ENCODE assay signal across 19 mouse cellular contexts in genomic region chr17:11514032-11514761, GRCm38 (mm10).
A peak's percentile ranks its signal among the peaks of the same experiment; 100 is the strongest.
DNase-seq lines count a peak whose midpoint lies in the region; ATAC-seq and TF ChIP-seq lines count a peak whose summit lies in the region.
"Had no signal": no experiment of that assay in that cellular context is flagged by ENCODE, and none has a peak within 500 bp of the region (broad histone marks: within the 10 kb centered on the region; RNA-seq: fewer than 3 reads in every experiment).

No protein-coding gene starts in this region.

- WGBS in hindbrain, embryonic 15.5 days = 49% methylated on average over 8 of the region's 8 CpGs
- 52% methylated on average over 8 of the region's 8 CpGs for WGBS in hindbrain, embryonic 11.5 days
- WGBS in liver, adult 2 months = 49% methylated on average over 8 of the region's 8 CpGs
- WGBS in liver, embryonic 12.5 days (ENCODE audit: insufficient replicate concordance) = 39% methylated on average over 8 of the region's 8 CpGs

- H3K36me3 ChIP-seq in hindbrain, embryonic 15.5 days = no peaks in the 10 kb centered on the region
- no peaks in the 10 kb centered on the region for H3K36me3 ChIP-seq in hindbrain, embryonic 11.5 days (ENCODE audit: control insufficient read depth, insufficient read depth, low read length)
- H3K36me3 ChIP-seq in liver, adult 2 months (ENCODE audit: control insufficient read depth, insufficient read depth, low read length) = no peaks in the 10 kb centered on the region
- no peaks in the 10 kb centered on the region for H3K36me3 ChIP-seq in liver, embryonic 12.5 days
- H3K36me3 ChIP-seq: midbrain, embryonic 15.5 days had no signal

- no peaks in the 10 kb centered on the region for H3K79me2 ChIP-seq in liver, adult 2 months (ENCODE audit: control insufficient read depth, insufficient read depth, low read length)

- 0 out of 2 replicates have a peak overlapping the region, but pooled peaks have one; percentile 15 for H3K27ac ChIP-seq in hindbrain, embryonic 15.5 days (replicated peaks)
- no peak overlapping the region for H3K27ac ChIP-seq in hindbrain, embryonic 11.5 days (ENCODE audit: low read depth, low read length)
- no peak overlapping the region for H3K27ac ChIP-seq in liver, adult 2 months (replicated peaks; ENCODE audit: insufficient read depth, low read depth, low read length)
- H3K27ac ChIP-seq in liver, embryonic 12.5 days = no peak overlapping the region
- H3K27ac ChIP-seq: forebrain, embryonic 13.5 days; midbrain, embryonic 15.5 days; stomach, postnatal 0 days had no signal

- no peak overlapping the region for H3K9ac ChIP-seq in hindbrain, embryonic 15.5 days
- H3K9ac ChIP-seq in hindbrain, embryonic 11.5 days (ENCODE audit: low read depth, low read length) = no peak overlapping the region
- H3K9ac ChIP-seq in liver, adult 2 months (ENCODE audit: low read depth, low read length) = no peak overlapping the region
- H3K9ac ChIP-seq in liver, embryonic 12.5 days = no peak overlapping the region
- H3K9ac ChIP-seq: forebrain, embryonic 13.5 days; midbrain, embryonic 15.5 days had no signal

- peaks cover 4% of the 10 kb centered on the region; the same call in 1 of the 2 replicates for H3K4me1 ChIP-seq in hindbrain, embryonic 15.5 days (replicated peaks)
- H3K4me1 ChIP-seq in hindbrain, embryonic 11.5 days (replicated peaks; ENCODE audit: control insufficient read depth, insufficient read depth, low read length) = no peaks in the 10 kb centered on the region
- H3K4me1 ChIP-seq in liver, adult 2 months (ENCODE audit: control insufficient read depth, insufficient read depth, low read length) = no peaks in the 10 kb centered on the region
- no peaks in the 10 kb centered on the region for H3K4me1 ChIP-seq in liver, embryonic 12.5 days

- no peak overlapping the region for H3K4me2 ChIP-seq in hindbrain, embryonic 15.5 days
- H3K4me2 ChIP-seq in hindbrain, embryonic 11.5 days (replicated peaks; ENCODE audit: low read depth, low read length) = no peak overlapping the region
- H3K4me2 ChIP-seq in liver, embryonic 12.5 days = no peak overlapping the region
- H3K4me2 ChIP-seq: forebrain, embryonic 13.5 days; midbrain, embryonic 15.5 days had no signal

- H3K4me3 ChIP-seq in hindbrain, embryonic 15.5 days = no peak overlapping the region
- no peak overlapping the region for H3K4me3 ChIP-seq in hindbrain, embryonic 11.5 days (ENCODE audit: low read depth, low read length)
- no peak overlapping the region for H3K4me3 ChIP-seq in liver, adult 2 months (ENCODE audit: insufficient read depth, low read depth, low read length)
- no peak overlapping the region for H3K4me3 ChIP-seq in liver, embryonic 12.5 days
- H3K4me3 ChIP-seq: erythroblast, embryonic 14.5 days; forebrain, embryonic 13.5 days; midbrain, embryonic 15.5 days had no signal

- no peaks in the 10 kb centered on the region for H3K27me3 ChIP-seq in hindbrain, embryonic 15.5 days
- H3K27me3 ChIP-seq in hindbrain, embryonic 11.5 days (ENCODE audit: control insufficient read depth, insufficient read depth, low read length) = no peaks in the 10 kb centered on the region
- no peaks in the 10 kb centered on the region for H3K27me3 ChIP-seq in liver, adult 2 months (ENCODE audit: control insufficient read depth, insufficient read depth, low read length)
- H3K27me3 ChIP-seq in liver, embryonic 12.5 days (replicated peaks) = no peaks in the 10 kb centered on the region
- H3K27me3 ChIP-seq: forebrain, embryonic 13.5 days; midbrain, embryonic 15.5 days had no signal

- no peaks in the 10 kb centered on the region for H3K9me3 ChIP-seq in hindbrain, embryonic 15.5 days
- H3K9me3 ChIP-seq in hindbrain, embryonic 11.5 days (ENCODE audit: control insufficient read depth, low read length) = no peaks in the 10 kb centered on the region
- no peaks in the 10 kb centered on the region for H3K9me3 ChIP-seq in liver, embryonic 12.5 days (replicated peaks)
- H3K9me3 ChIP-seq: forebrain, embryonic 13.5 days; midbrain, embryonic 15.5 days had no signal

- TF ChIP-seq POLR2A in liver, adult 2 months (IDR thresholded peaks at IDR 0.05; ENCODE audit: extremely low read depth, insufficient read depth, low read length) = no peak

- TF ChIP-seq CTCF in liver, adult 2 months (IDR thresholded peaks at IDR 0.05; ENCODE audit: low read depth, low read length) = no peak

- DNase-seq in hindbrain, embryonic 11.5 days (ENCODE audit: low spot score) = no peak
- peak; percentile 8 for DNase-seq in liver, adult 2 months (ENCODE audit: extremely low read depth, low read depth, low spot score)
- DNase-seq in ZHBTc4 (ENCODE audit: low read depth, low spot score) = peak; percentile 60
- peak; percentile 43 for DNase-seq in telencephalon, adult 2 months (ENCODE audit: low read depth, low spot score)
- DNase-seq in spleen, postnatal 14 days (ENCODE audit: low spot score in 2 of 2) = no peak
- DNase-seq: adrenal gland, postnatal 25 days; heart, postnatal 36 days; kidney, adult 2 months; liver; lung, adult 18-20 months; lung, postnatal 14 days; right cerebral cortex, postnatal 4 days; thymus, postnatal 14 days had no signal

- ATAC-seq in hindbrain, embryonic 15.5 days (ENCODE audit: low FRiP score, low read depth) = no peak
- no peak for ATAC-seq in hindbrain, embryonic 11.5 days (ENCODE audit: low FRiP score)
- no peak for ATAC-seq in liver, embryonic 12.5 days
- ATAC-seq: forebrain, embryonic 13.5 days; midbrain, embryonic 15.5 days had no signal

Comparison
In these comparisons a context has a peak if more than half of its experiments do, and no peak if none do; other contexts are left out.
1. DNase-seq: peak in liver, adult 2 months (single experiment), ZHBTc4 (single experiment) and telencephalon, adult 2 months (single experiment); none in hindbrain, embryonic 11.5 days (single experiment) and spleen, postnatal 14 days (0 of 2).